Mouse (Mus musculus): ENCODE measurements around the gene Prdx6b.

GRCm38 (mm10) chr2:80292172-80292571, at the start of gene Prdx6b:
- no peak for TF ChIP-seq CTCF (IDR thresholded peaks at IDR 0.05; ENCODE audit: insufficient read depth, low read depth, low read length)
- no peak for TF ChIP-seq POLR2A (IDR thresholded peaks at IDR 0.05; ENCODE audit: insufficient read depth, low read depth, low read length)
